Mouse (Mus musculus) embryonic fibroblast, embryonic 13.5 days (primary cell): ENCODE measurements around the gene BC005561.
"Not testable (repeated sequence)": the region's sequence is repeated elsewhere in the genome, so short reads cannot be mapped to it uniquely, and the experiment has no call there.

ENCODE experiments used
- CTCF ChIP-seq: IDR thresholded peaks from 2 replicates; pipeline ENCODE4 v1.5.1; 2011; ENCODE audit warnings: mild to moderate bottlenecking, control low read depth, low read length, moderate library complexity, borderline replicate concordance; ENCODE audit not compliant: insufficient read depth
- POLR2A ChIP-seq: IDR thresholded peaks from 2 replicates; pipeline ENCODE4 v1.6.1; 2011; ENCODE audit warnings: low read depth, mild to moderate bottlenecking, control low read depth, low read length, moderate library complexity

GRCm38 (mm10) chr5:104571282-104571921 is 63.2 kb downstream of the BC005561 start:
- TF ChIP-seq POLR2A: peak; percentile 72
- TF ChIP-seq CTCF: not testable (repeated sequence)
